Mouse (Mus musculus): ENCODE measurements around the gene Cpsf2.

Gene Cpsf2

GRCm38 (mm10) chr12:101979213-101979750, 3.5 kb downstream of the Cpsf2 start:
- DNase-seq (ENCODE audit: extremely low read depth, low read depth, low spot score), result no peak

- DNase-seq (ENCODE audit: extremely low read depth, low read depth, low spot score), result no peak
Observed at GRCm38 (mm10) chr12:101980266-101980665, 4.5 kb downstream of the Cpsf2 start.

GRCm38 (mm10) chr12:101981559-101981958, 5.8 kb downstream of the Cpsf2 start:
- no peak for DNase-seq (ENCODE audit: extremely low read depth, low read depth, low spot score)

- DNase-seq (ENCODE audit: extremely low read depth, low read depth, low spot score), result no peak
Observed at GRCm38 (mm10) chr12:101982977-101983376, 7.2 kb downstream of the Cpsf2 start.

- no peak for DNase-seq (ENCODE audit: extremely low read depth, low read depth, low spot score)
Observed at GRCm38 (mm10) chr12:101985110-101985509, 9.3 kb downstream of the Cpsf2 start.

GRCm38 (mm10) chr12:101987659-101988058, 11.9 kb downstream of the Cpsf2 start:
- no peak for DNase-seq (ENCODE audit: extremely low read depth, low read depth, low spot score)

GRCm38 (mm10) chr12:101994576-101995467, 19.0 kb downstream of the Cpsf2 start:
- DNase-seq (ENCODE audit: extremely low read depth, low read depth, low spot score), result no peak

GRCm38 (mm10) chr12:101998929-101999328, 23.1 kb downstream of the Cpsf2 start:
- DNase-seq (ENCODE audit: extremely low read depth, low read depth, low spot score), result no peak

- DNase-seq (ENCODE audit: extremely low read depth, low read depth, low spot score), result no peak
Observed at GRCm38 (mm10) chr12:102000785-102001184, 25.0 kb downstream of the Cpsf2 start.

- no peak for DNase-seq (ENCODE audit: extremely low read depth, low read depth, low spot score)
Observed at GRCm38 (mm10) chr12:102008111-102008977, 32.6 kb downstream of the Cpsf2 start.

- DNase-seq (ENCODE audit: extremely low read depth, low read depth, low spot score), result no peak
Observed at GRCm38 (mm10) chr12:102009551-102009950, 33.8 kb downstream of the Cpsf2 start.

GRCm38 (mm10) chr12:102014411-102014810, 38.6 kb downstream of the Cpsf2 start:
- no peak for DNase-seq (ENCODE audit: extremely low read depth, low read depth, low spot score)

- no peak for DNase-seq (ENCODE audit: extremely low read depth, low read depth, low spot score)
Observed at GRCm38 (mm10) chr12:102015127-102015526, 39.3 kb downstream of the Cpsf2 start.

- DNase-seq (ENCODE audit: extremely low read depth, low read depth, low spot score), result no peak
Observed at GRCm38 (mm10) chr12:102021923-102022322, 46.1 kb downstream of the Cpsf2 start.

- DNase-seq (ENCODE audit: extremely low read depth, low read depth, low spot score), result no peak
Observed at GRCm38 (mm10) chr12:102029184-102029583, 53.4 kb downstream of the Cpsf2 start.

- DNase-seq (ENCODE audit: extremely low read depth, low read depth, low spot score), result no peak
Observed at GRCm38 (mm10) chr12:102029892-102030446, 54.2 kb downstream of the Cpsf2 start.

GRCm38 (mm10) chr12:102034934-102035333, 59.1 kb downstream of the Cpsf2 start:
- no peak for DNase-seq (ENCODE audit: extremely low read depth, low read depth, low spot score)

GRCm38 (mm10) chr12:102039861-102040260, 64.1 kb downstream of the Cpsf2 start:
- no peak for DNase-seq (ENCODE audit: extremely low read depth, low read depth, low spot score)

GRCm38 (mm10) chr12:102041699-102042098, 65.9 kb downstream of the Cpsf2 start:
- no peak for DNase-seq (ENCODE audit: extremely low read depth, low read depth, low spot score)

- DNase-seq (ENCODE audit: extremely low read depth, low read depth, low spot score), result no peak
Observed at GRCm38 (mm10) chr12:102042247-102042646, 66.5 kb downstream of the Cpsf2 start.

GRCm38 (mm10) chr12:102043840-102044239, 68.1 kb downstream of the Cpsf2 start:
- no peak for DNase-seq (ENCODE audit: extremely low read depth, low read depth, low spot score)

Measured in fat pad, adult 2 months (tissue).